Mouse (Mus musculus) heart, adult 2 months (tissue): ENCODE data around the gene Slc51a. TPM values are rescaled to one million over a fixed set of nuclear protein-coding genes. Genes with fewer than 3 reads are reported as not detected.

Source experiments
- DNase-seq, 2 experiments: peaks; one replicate each; pipeline ENCODE4 v3.0.0; 2021
- H3K27ac ChIP-seq: fragments of 200-600 bp; 2 replicates; pipeline ENCODE4 v1.8.1; 2022
- H3K27me3 ChIP-seq: fragments of 200-500 bp; 2 replicates; pipeline ENCODE4 v1.6.1; 2012; ENCODE audit warnings: mild to moderate bottlenecking, low read length, inconsistent platforms, mixed read lengths; ENCODE audit not compliant: control insufficient read depth, insufficient read depth
- H3K36me3 ChIP-seq: fragments of 200-500 bp; 2 replicates; pipeline ENCODE4 v1.6.1; 2012; ENCODE audit warnings: low read length, inconsistent platforms; ENCODE audit not compliant: control insufficient read depth, insufficient read depth
- H3K4me1 ChIP-seq: fragments of 200-500 bp; 2 replicates; pipeline ENCODE4 v1.6.1; 2011; ENCODE audit warnings: low read length; ENCODE audit not compliant: control insufficient read depth, insufficient read depth
- H3K4me3 ChIP-seq: fragments of 200-600 bp; 2 replicates; pipeline ENCODE4 v1.8.1; 2022
- H3K79me2 ChIP-seq: fragments of 200-500 bp; replicated peaks from 2 replicates; pipeline ENCODE4 v1.6.1; 2012; ENCODE audit warnings: mild to moderate bottlenecking, inconsistent platforms, low read length, moderate library complexity, mixed read lengths; ENCODE audit not compliant: control insufficient read depth, insufficient read depth
- H3K9ac ChIP-seq: fragments of 200-500 bp; 2 replicates; pipeline ENCODE4 v1.6.1; 2012; ENCODE audit warnings: low read depth, mild to moderate bottlenecking, control low read depth, inconsistent platforms, low read length, mixed read lengths
- CTCF ChIP-seq: fragments of 200-600 bp; IDR thresholded peaks from 2 replicates; pipeline ENCODE4 v1.8.1; 2022; ENCODE audit warnings: antibody characterized with exemption, mild to moderate bottlenecking, moderate library complexity
- EP300 ChIP-seq: fragments of 200-500 bp; IDR thresholded peaks from 2 replicates; pipeline ENCODE4 v1.6.1; 2011; ENCODE audit warnings: low read depth, low read length, control low read depth; ENCODE audit not compliant: insufficient read depth
- POLR2A ChIP-seq: fragments of 200-500 bp; IDR thresholded peaks from 2 replicates; pipeline ENCODE4 v1.6.1; 2011; ENCODE audit warnings: mild to moderate bottlenecking, low read depth, low read length, control low read depth; ENCODE audit not compliant: insufficient read depth
- WGBS: fragments of 180-500 bp; shearing (Covaris S2); methylation state at CpG from one replicate; pipeline ENCODE4 v1.1.7; 2018; 5-methylcytosine and 5-hydroxymethylcytosine counted together
- intact Hi-C: fragments of 180-260 bp; cut with DNase I; formaldehyde crosslinking; loops from one replicate; pipeline ENCODE4 v1.15.1; 2025
- polyA plus RNA-seq: library from polyadenylated mRNA; depleted of rRNA; stranded (reverse); fragments of >200 nt; gene quantifications from 2 replicates; pipeline ENCODE4 v1.2.3, GENCODE M21; 2012
- total RNA-seq, 2 experiments: library from RNA; stranded (reverse); gene quantifications; 2 replicates each; pipeline ENCODE4 v1.2.3; 2021

Slc51a gene
- total and polyA plus RNA-seq, 3 experiments: 0.55 to 1.1 (median 0.63) TPM

- Histone ChIP-seq H3K4me3 (no peak overlapping the region), H3K36me3 (no peaks in the 10 kb centered on the region), H3K4me1 (no peaks in the 10 kb centered on the region), H3K27ac (no peak overlapping the region), H3K27me3 (no peaks in the 10 kb centered on the region), H3K9ac (no peak overlapping the region), H3K79me2 (no peaks in the 10 kb centered on the region)
- intact Hi-C loops: no loop called here
- 66% methylated on average over 2 of the region's 2 CpGs for WGBS
- no peak for TF ChIP-seq POLR2A
- TF ChIP-seq CTCF: no peak
- no peak for TF ChIP-seq EP300
- no peak for DNase-seq
Observed at GRCm38 (mm10) chr16:32485209-32485608, 2.5 kb downstream of the Slc51a start.

- no peak for DNase-seq
- Histone ChIP-seq H3K27me3 (no peaks in the 10 kb centered on the region), H3K79me2 (no peaks in the 10 kb centered on the region), H3K36me3 (no peaks in the 10 kb centered on the region), H3K4me3 (no peak overlapping the region), H3K4me1 (no peaks in the 10 kb centered on the region), H3K9ac (no peak overlapping the region), H3K27ac (no peak overlapping the region)
- TF ChIP-seq CTCF (no peak), POLR2A (no peak), EP300 (no peak)
- 73% methylated on average over 7 of the region's 7 CpGs for WGBS
- intact Hi-C loops: no loop called here
Observed at GRCm38 (mm10) chr16:32484431-32484871, 3.2 kb downstream of the Slc51a start.

- Histone ChIP-seq H3K4me3 (no peak overlapping the region), H3K27ac (no peak overlapping the region), H3K79me2 (no peaks in the 10 kb centered on the region), H3K9ac (no peak overlapping the region), H3K4me1 (no peaks in the 10 kb centered on the region), H3K27me3 (no peaks in the 10 kb centered on the region), H3K36me3 (no peaks in the 10 kb centered on the region)
- WGBS: 73% methylated on average over 2 of the region's 2 CpGs
- intact Hi-C loops: no loop called here
- DNase-seq: no peak
- no peak for TF ChIP-seq CTCF
Observed at GRCm38 (mm10) chr16:32479415-32479814, 8.3 kb downstream of the Slc51a start.

- WGBS: 33% methylated on average over 6 of the region's 6 CpGs
- no peak for TF ChIP-seq POLR2A
- TF ChIP-seq EP300: no peak
- no peak for TF ChIP-seq CTCF
- H3K4me3 ChIP-seq: no peak overlapping the region
- H3K4me1 ChIP-seq: no peaks in the 10 kb centered on the region
- H3K36me3 ChIP-seq: no peaks in the 10 kb centered on the region
- no peaks in the 10 kb centered on the region for H3K27me3 ChIP-seq
- DNase-seq: peak in 1 of 2 experiments; percentile 11
- H3K9ac ChIP-seq: no peak overlapping the region
- no peaks in the 10 kb centered on the region for H3K79me2 ChIP-seq
- intact Hi-C loops: no loop called here
- no peak overlapping the region for H3K27ac ChIP-seq
Observed at GRCm38 (mm10) chr16:32477315-32477714, 10.4 kb downstream of the Slc51a start.

GRCm38 (mm10) chr16:32472276-32473015, 15.2 kb downstream of the Slc51a start:
- intact Hi-C loops: no loop called here
- 91% methylated on average over 7 of the region's 7 CpGs for WGBS
- Histone ChIP-seq H3K4me3 (no peak overlapping the region), H3K36me3 (no peaks in the 10 kb centered on the region), H3K4me1 (no peaks in the 10 kb centered on the region), H3K9ac (no peak overlapping the region), H3K79me2 (no peaks in the 10 kb centered on the region), H3K27me3 (no peaks in the 10 kb centered on the region), H3K27ac (no peak overlapping the region)
- DNase-seq: no peak
- TF ChIP-seq POLR2A (no peak), EP300 (no peak), CTCF (no peak)

- Histone ChIP-seq H3K36me3 (no peaks in the 10 kb centered on the region), H3K4me3 (no peak overlapping the region), H3K9ac (no peak overlapping the region), H3K27me3 (no peaks in the 10 kb centered on the region), H3K4me1 (no peaks in the 10 kb centered on the region), H3K27ac (no peak overlapping the region), H3K79me2 (no peaks in the 10 kb centered on the region)
- no peak for TF ChIP-seq EP300
- TF ChIP-seq CTCF: no peak
- TF ChIP-seq POLR2A: no peak
- 58% methylated on average over 5 of the region's 5 CpGs for WGBS
- intact Hi-C loops: no loop called here
- DNase-seq: no peak
Observed at GRCm38 (mm10) chr16:32469404-32470105, 18.1 kb downstream of the Slc51a start.
